Mouse (Mus musculus): ENCODE measurements around the gene Slc25a34.

GRCm38 (mm10) chr4:141598894-141599250, 24.7 kb downstream of the Slc25a34 start:
- TF ChIP-seq CTCF (IDR thresholded peaks at IDR 0.05; ENCODE audit: low read depth, low read length) (no peak), POLR2A (IDR thresholded peaks at IDR 0.05; ENCODE audit: insufficient read depth, low read length) (no peak)
